Mouse (Mus musculus): ENCODE data around the gene Bcl7a. TPM values are rescaled to one million over a fixed set of nuclear protein-coding genes. Genes with fewer than 3 reads are reported as not detected.

Bcl7a gene
- polyA plus RNA-seq, 1 experiment from 2014 or later, result 41.7 TPM

DNA sequence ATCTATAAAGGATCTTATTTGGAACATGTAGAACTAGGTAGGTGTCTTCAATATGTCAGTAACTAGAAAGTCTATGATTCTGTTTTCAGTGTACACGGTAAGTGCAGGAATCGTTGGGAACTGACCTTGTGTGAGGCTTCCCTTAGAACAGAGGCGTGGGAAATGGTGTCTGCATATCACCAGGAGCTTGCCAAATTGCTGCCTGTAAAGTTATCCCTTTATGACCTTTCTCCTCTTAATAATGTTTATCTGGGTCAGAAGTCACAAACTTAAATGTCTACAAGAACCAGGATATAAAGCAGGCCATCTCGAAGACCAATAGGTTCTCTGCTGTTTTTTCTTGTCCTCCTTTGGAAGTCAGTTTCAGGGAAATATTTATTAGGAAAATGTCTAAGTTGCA, 68.6 kb downstream of the Bcl7a start:
- Histone ChIP-seq H3K27ac (replicated peaks) (no peak overlapping the region), H3K4me1 (peaks cover 22% of the 10 kb centered on the region), H3K9me3 (no peaks in the 10 kb centered on the region), H3K36me3 (replicated peaks) (peaks cover 26% of the 10 kb centered on the region), H3K27me3 (replicated peaks; ENCODE audit: low read depth, poor library complexity, severe bottlenecking) (no peaks in the 10 kb centered on the region), H3K4me3 (no peak overlapping the region)
- 87% methylated on average over 4 of the region's 4 CpGs for WGBS
- no peak for DNase-seq (ENCODE audit: low spot score)

DNA sequence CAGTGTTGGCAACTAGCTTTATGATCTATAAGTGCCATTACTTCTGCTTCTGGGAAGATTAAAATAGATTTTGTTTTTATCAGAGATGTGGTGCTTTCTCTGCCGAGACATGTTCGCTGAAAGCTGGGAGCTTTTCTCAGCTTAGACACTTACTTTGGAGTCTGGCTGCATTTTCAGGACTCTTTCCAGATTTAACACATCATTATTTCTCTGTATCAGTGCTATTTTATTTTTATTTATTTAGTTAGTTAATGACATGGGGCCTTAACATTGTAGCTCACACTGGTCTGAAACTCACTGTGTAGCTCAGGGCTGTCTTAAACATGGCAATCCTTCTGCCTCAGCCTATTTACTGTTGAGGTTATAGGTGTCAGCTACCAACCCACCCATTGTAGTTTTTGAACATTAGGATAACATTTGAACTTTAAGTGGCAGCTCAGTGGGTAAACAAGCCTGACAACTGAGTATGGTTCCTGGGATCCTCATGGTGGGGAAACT, 70.3 kb downstream of the Bcl7a start:
- WGBS, result 95% methylated on average over 2 of the region's 2 CpGs
- Histone ChIP-seq H3K36me3 (replicated peaks) (peaks cover 26% of the 10 kb centered on the region), H3K4me1 (peaks cover 23% of the 10 kb centered on the region), H3K27me3 (replicated peaks; ENCODE audit: low read depth, poor library complexity, severe bottlenecking) (no peaks in the 10 kb centered on the region), H3K9me3 (no peaks in the 10 kb centered on the region), H3K27ac (replicated peaks) (no peak overlapping the region), H3K4me3 (no peak overlapping the region)
- DNase-seq (ENCODE audit: low spot score), result no peak

GRCm38 (mm10) chr5:123416149-123416548, 72.5 kb downstream of the Bcl7a start:
- no peak overlapping the region for H3K27ac ChIP-seq (replicated peaks)
- H3K36me3 ChIP-seq (replicated peaks), result peaks cover 5% of the 10 kb centered on the region
- 79% methylated on average over 3 of the region's 3 CpGs for WGBS
- no peak overlapping the region for H3K4me3 ChIP-seq
- no peak for DNase-seq (ENCODE audit: low spot score)
- no peaks in the 10 kb centered on the region for H3K9me3 ChIP-seq
- no peaks in the 10 kb centered on the region for H3K27me3 ChIP-seq (replicated peaks; ENCODE audit: low read depth, poor library complexity, severe bottlenecking)
- peaks cover 31% of the 10 kb centered on the region for H3K4me1 ChIP-seq

- 71% methylated on average over 8 of the region's 8 CpGs for WGBS
- no peak overlapping the region; the same call in 1 of the 2 replicates for H3K27ac ChIP-seq (replicated peaks)
These were observed 73.2 kb downstream of the Bcl7a start for GRCm38 (mm10) chr5:123416566-123417518.

GRCm38 (mm10) chr5:123423885-123424284, 80.3 kb downstream of the Bcl7a start:
- Histone ChIP-seq H3K27me3 (replicated peaks; ENCODE audit: low read depth, poor library complexity, severe bottlenecking) (no peaks in the 10 kb centered on the region), H3K9me3 (peaks cover 11% of the 10 kb centered on the region; the same call in 1 of the 2 replicates), H3K36me3 (replicated peaks) (peaks cover 15% of the 10 kb centered on the region), H3K4me3 (no peak overlapping the region), H3K27ac (replicated peaks) (no peak overlapping the region), H3K4me1 (peaks cover 17% of the 10 kb centered on the region)
- WGBS, result 79% methylated on average over 2 of the region's 2 CpGs
- DNase-seq (ENCODE audit: low spot score), result no peak

More at GRCm38 (mm10) chr5:123416566-123417518, 73.2 kb downstream of the Bcl7a start:
- no peaks in the 10 kb centered on the region for H3K36me3 ChIP-seq (replicated peaks)
- peaks cover 31% of the 10 kb centered on the region for H3K4me1 ChIP-seq
- H3K9me3 ChIP-seq, result no peaks in the 10 kb centered on the region
- no peak for DNase-seq (ENCODE audit: low spot score)
- no peak overlapping the region for H3K4me3 ChIP-seq
- H3K27me3 ChIP-seq (replicated peaks; ENCODE audit: low read depth, poor library complexity, severe bottlenecking), result no peaks in the 10 kb centered on the region

Other genes starting within 250 kb of the Bcl7a start
- gene Rhof, start 211.1 kb upstream of the Bcl7a start, polyA plus RNA-seq (2016; fragmentation: Nextera tagmentation; extraction: Ambion mirVana), result 1.2 and 2.2 TPM in 2 replicates
- gene Setd1b, start 201.6 kb upstream of the Bcl7a start, polyA plus RNA-seq (2016; fragmentation: Nextera tagmentation; extraction: Ambion mirVana), result 8.1 TPM in 2 replicates
- gene Psmd9, start 174.4 kb upstream of the Bcl7a start, polyA plus RNA-seq (2016; fragmentation: Nextera tagmentation; extraction: Ambion mirVana), result 79.1 and 89.3 TPM in 2 replicates
- not detected in 2 replicates for gene Hpd, start 161.1 kb upstream of the Bcl7a start, polyA plus RNA-seq (2016; fragmentation: Nextera tagmentation; extraction: Ambion mirVana)
- 4.3 and 4.5 TPM in 2 replicates for gene Wdr66, start 91.7 kb upstream of the Bcl7a start, polyA plus RNA-seq (2016; fragmentation: Nextera tagmentation; extraction: Ambion mirVana)
- 18.6 and 20.8 TPM in 2 replicates for gene Mlxip, start 51.0 kb downstream of the Bcl7a start, polyA plus RNA-seq (2016; fragmentation: Nextera tagmentation; extraction: Ambion mirVana)
- 0.19 TPM in 1 of 2 replicates, not detected in the other for gene Lrrc43, start 145.5 kb downstream of the Bcl7a start, polyA plus RNA-seq (2016; fragmentation: Nextera tagmentation; extraction: Ambion mirVana)
- gene Il31, start 145.7 kb downstream of the Bcl7a start, polyA plus RNA-seq (2016; fragmentation: Nextera tagmentation; extraction: Ambion mirVana), result not detected in 2 replicates
- gene B3gnt4, start 166.6 kb downstream of the Bcl7a start, polyA plus RNA-seq (2016; fragmentation: Nextera tagmentation; extraction: Ambion mirVana), result 1.5 and 2.0 TPM in 2 replicates
- gene Diablo, start 180.3 kb downstream of the Bcl7a start, polyA plus RNA-seq (2016; fragmentation: Nextera tagmentation; extraction: Ambion mirVana), result 125 and 134 TPM in 2 replicates
- gene Gm49027, start 181.7 kb downstream of the Bcl7a start, polyA plus RNA-seq (2016; fragmentation: Nextera tagmentation; extraction: Ambion mirVana), result 0.24 and 0.35 TPM in 2 replicates
- gene Vps33a, start 229.2 kb downstream of the Bcl7a start, polyA plus RNA-seq (2016; fragmentation: Nextera tagmentation; extraction: Ambion mirVana), result 28.1 and 32.0 TPM in 2 replicates

Measured in embryonic facial prominence, embryonic 10.5 days (tissue).